Mouse (Mus musculus) liver (tissue): ENCODE results near the gene Myo3a.

Source experiments
- DNase-seq: peaks from one replicate; pipeline ENCODE4 v3.0.0-alpha.2; 2020; ENCODE audit warnings: mixed read lengths

The Myo3a gene

GRCm38 (mm10) chr2:22620978-22621827 is 393.9 kb downstream of the Myo3a start:
- DNase-seq = no peak

GRCm38 (mm10) chr2:22621828-22622731 is 394.8 kb downstream of the Myo3a start, which contains the start of gene Gad2:
TSS of gene Gad2 (plus strand) at chr2:22622205.
- DNase-seq = peak; percentile 30

GRCm38 (mm10) chr2:22623111-22624070 is 396.1 kb downstream of the Myo3a start:
- DNase-seq = no peak

- no peak for DNase-seq
Observed at GRCm38 (mm10) chr2:22624188-22624975, 397.1 kb downstream of the Myo3a start.

GRCm38 (mm10) chr2:22625096-22625960 is 398.0 kb downstream of the Myo3a start:
- no peak for DNase-seq

- DNase-seq = no peak
Observed at GRCm38 (mm10) chr2:22627147-22627666, 399.9 kb downstream of the Myo3a start.

- DNase-seq = no peak
Observed at GRCm38 (mm10) chr2:22627819-22628432, 400.6 kb downstream of the Myo3a start.

- DNase-seq = peak; percentile 34
Observed at GRCm38 (mm10) chr2:22634766-22635165, 407.5 kb downstream of the Myo3a start.

GRCm38 (mm10) chr2:22646134-22646533 is 418.8 kb downstream of the Myo3a start:
- DNase-seq = no peak

GRCm38 (mm10) chr2:22648394-22648793 is 421.1 kb downstream of the Myo3a start:
- no peak for DNase-seq

GRCm38 (mm10) chr2:22651826-22652225 is 424.5 kb downstream of the Myo3a start:
- DNase-seq = no peak

- no peak for DNase-seq
Observed at GRCm38 (mm10) chr2:22663731-22664130, 436.4 kb downstream of the Myo3a start.
